Mouse (Mus musculus): Measurements from ENCODE around the gene Hmgb2.
"Not testable (repeated sequence)": the region's sequence is repeated elsewhere in the genome, so short reads cannot be mapped to it uniquely, and the experiment has no call there.

Hmgb2 gene

GRCm38 (mm10) chr8:57510791-57511315 is 854 bp upstream of the Hmgb2 start:
- DNase-seq (ENCODE audit: low read depth, low spot score): no peak

- DNase-seq (ENCODE audit: low read depth, low spot score): no peak
These were observed 692 bp downstream of the Hmgb2 start for GRCm38 (mm10) chr8:57512141-57513056.

GRCm38 (mm10) chr8:57513178-57513661 is 1.5 kb downstream of the Hmgb2 start:
- not testable (repeated sequence) for DNase-seq (ENCODE audit: low read depth, low spot score)

- DNase-seq (ENCODE audit: low read depth, low spot score): not testable (repeated sequence)
These were observed 5.0 kb downstream of the Hmgb2 start for GRCm38 (mm10) chr8:57516685-57517084.

GRCm38 (mm10) chr8:57517723-57518122 is 6.0 kb downstream of the Hmgb2 start:
- DNase-seq (ENCODE audit: low read depth, low spot score): no peak

- DNase-seq (ENCODE audit: low read depth, low spot score): no peak
These were observed 8.6 kb downstream of the Hmgb2 start for GRCm38 (mm10) chr8:57520186-57520786.

GRCm38 (mm10) chr8:57528036-57528435 is 16.3 kb downstream of the Hmgb2 start:
- no peak for DNase-seq (ENCODE audit: low read depth, low spot score)

- DNase-seq (ENCODE audit: low read depth, low spot score): no peak
These were observed 18.5 kb downstream of the Hmgb2 start for GRCm38 (mm10) chr8:57530238-57530637.

- DNase-seq (ENCODE audit: low read depth, low spot score): peak; percentile 63
These were observed 19.1 kb downstream of the Hmgb2 start for GRCm38 (mm10) chr8:57530666-57531349.

- DNase-seq (ENCODE audit: low read depth, low spot score): no peak
These were observed 20.5 kb downstream of the Hmgb2 start for GRCm38 (mm10) chr8:57532223-57532622.

- no peak for DNase-seq (ENCODE audit: low read depth, low spot score)
These were observed 21.4 kb downstream of the Hmgb2 start for GRCm38 (mm10) chr8:57533106-57533505.

- no peak for DNase-seq (ENCODE audit: low read depth, low spot score)
These were observed 22.8 kb downstream of the Hmgb2 start for GRCm38 (mm10) chr8:57534495-57534894.

- no peak for DNase-seq (ENCODE audit: low read depth, low spot score)
These were observed 24.5 kb downstream of the Hmgb2 start for GRCm38 (mm10) chr8:57536167-57536566.

- DNase-seq (ENCODE audit: low read depth, low spot score): no peak
These were observed 26.9 kb downstream of the Hmgb2 start for GRCm38 (mm10) chr8:57538601-57539000.

- DNase-seq (ENCODE audit: low read depth, low spot score): peak; percentile 49
These were observed 28.6 kb downstream of the Hmgb2 start for GRCm38 (mm10) chr8:57540110-57540838.

GRCm38 (mm10) chr8:57540951-57541350 is 29.2 kb downstream of the Hmgb2 start:
- DNase-seq (ENCODE audit: low read depth, low spot score): no peak

GRCm38 (mm10) chr8:57541405-57541804 is 29.7 kb downstream of the Hmgb2 start:
- no peak for DNase-seq (ENCODE audit: low read depth, low spot score)

GRCm38 (mm10) chr8:57546401-57546800 is 34.7 kb downstream of the Hmgb2 start:
- DNase-seq (ENCODE audit: low read depth, low spot score): no peak

- no peak for DNase-seq (ENCODE audit: low read depth, low spot score)
These were observed 35.1 kb downstream of the Hmgb2 start for GRCm38 (mm10) chr8:57546834-57547233.

- DNase-seq (ENCODE audit: low read depth, low spot score): no peak
These were observed 35.9 kb downstream of the Hmgb2 start for GRCm38 (mm10) chr8:57547581-57547980.

All from WW6 (cell line).